ENCODE assay signal across 10 mouse cellular contexts in the genomic region with DNA sequence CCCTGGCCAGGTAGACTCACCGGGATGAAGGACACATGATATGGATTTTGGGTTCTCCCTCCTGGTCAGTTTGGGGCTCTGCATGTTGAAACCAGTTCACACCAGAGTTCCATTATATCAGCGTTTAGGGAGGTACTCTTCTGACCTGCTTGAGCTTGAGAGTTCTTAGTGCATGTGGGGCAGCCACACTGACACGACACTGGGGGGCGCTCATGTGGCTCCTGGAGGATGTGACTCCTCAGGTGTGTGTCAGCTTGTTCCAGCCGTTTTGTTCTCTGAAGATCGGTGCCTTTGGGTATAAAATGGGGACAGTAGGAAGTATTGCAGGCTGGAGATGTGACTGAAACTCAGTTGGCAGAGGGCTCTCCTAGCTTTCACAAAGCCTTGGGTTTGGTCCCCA. TPM values are rescaled to one million over a fixed set of nuclear protein-coding genes. Genes with fewer than 3 reads are reported as not detected.
DNase-seq lines count a peak whose midpoint lies in the region; ATAC-seq lines count a peak whose summit lies in the region.
"Had no signal": no experiment of that assay in that cellular context is flagged by ENCODE, and none has a peak within 500 bp of the region (broad histone marks: within the 10 kb centered on the region; RNA-seq: fewer than 3 reads in every experiment).

No protein-coding gene starts in this region.

- H3K27ac ChIP-seq in forebrain, embryonic 14.5 days (ENCODE audit: low read depth, low read length), result no peak overlapping the region
- H3K27ac ChIP-seq: macrophage had no signal

- no peaks in the 10 kb centered on the region for H3K36me3 ChIP-seq in forebrain, embryonic 14.5 days (ENCODE audit: control insufficient read depth, insufficient read depth, low read length)

- no peak overlapping the region for H3K4me2 ChIP-seq in forebrain, embryonic 14.5 days (ENCODE audit: low read length)

- H3K27me3 ChIP-seq in forebrain, embryonic 14.5 days (replicated peaks; ENCODE audit: control insufficient read depth, insufficient read depth, low read length), result no peaks in the 10 kb centered on the region

- peak; percentile 67; the same call in 1 of the 2 replicates for ATAC-seq in erythroid progenitor cell, adult 5-6 weeks (replicated peaks; ENCODE audit: low FRiP score, poor library complexity, severe bottlenecking)
- no peak for ATAC-seq in forebrain, embryonic 14.5 days

- no peak overlapping the region for H3K4me3 ChIP-seq in forebrain, embryonic 14.5 days (ENCODE audit: low read depth, low read length)

- H3K9ac ChIP-seq in forebrain, embryonic 14.5 days (ENCODE audit: low read length), result no peak overlapping the region

- H3K9me3 ChIP-seq in forebrain, embryonic 14.5 days (replicated peaks; ENCODE audit: control insufficient read depth, low read length), result no peaks in the 10 kb centered on the region

- 33% methylated on average over 6 of the region's 6 CpGs for WGBS in forebrain, embryonic 14.5 days

- peak; percentile 28 for DNase-seq in cerebellum, adult 11 months
- no peak for DNase-seq in cerebellum, postnatal 4 days (ENCODE audit: low spot score in 2 of 2)
- DNase-seq in right cerebral cortex, postnatal 4 days, result peak; percentile 8
- DNase-seq in right cerebral cortex, postnatal 10 days (ENCODE audit: low spot score in 2 of 2), result no peak
- peak; percentile 72 for DNase-seq in lung, postnatal 36 days
- DNase-seq in forebrain, embryonic 14.5 days (ENCODE audit: low spot score), result no peak
- DNase-seq in ovary, postnatal 14 days (ENCODE audit: low spot score), result no peak

- no peaks in the 10 kb centered on the region for H3K4me1 ChIP-seq in forebrain, embryonic 14.5 days (ENCODE audit: control insufficient read depth, insufficient read depth, low read length)

RNA-seq across cellular contexts. Expression of gene Cryba1, which starts 18.9 kb away (rescaled TPM):
- total RNA-seq in erythroid progenitor cell, adult 5-6 weeks (2015; ENCODE audit: low replicate concordance), result not detected in 2 replicates
- not detected in 2 replicates for total RNA-seq in erythroid progenitor cell, adult 5-6 weeks (2017; ENCODE audit: low replicate concordance)
- polyA plus RNA-seq in forebrain, embryonic 14.5 days (2014; fragmentation: Nextera tagmentation; extraction: Ambion mirVana), result 0.40 and 1.0 TPM in 2 replicates
- polyA plus RNA-seq: macrophage; stomach, embryonic 16.5 days had no signal

RNA-seq across cellular contexts. Expression of gene Myo18a, which starts 19.1 kb away (rescaled TPM):
- 8.8 and 12.6 TPM in 2 replicates for total RNA-seq in erythroid progenitor cell, adult 5-6 weeks (2015; ENCODE audit: low replicate concordance)
- 24.8 and 48.5 TPM in 2 replicates for total RNA-seq in erythroid progenitor cell, adult 5-6 weeks (2017; ENCODE audit: low replicate concordance)
- 30.0 and 37.1 TPM in 2 replicates for polyA plus RNA-seq in forebrain, embryonic 14.5 days (2014; fragmentation: Nextera tagmentation; extraction: Ambion mirVana)

RNA-seq across cellular contexts. Expression of gene Gm10277, which starts 43.6 kb away (rescaled TPM):
- not detected in 2 replicates for total RNA-seq in erythroid progenitor cell, adult 5-6 weeks (2015; ENCODE audit: low replicate concordance)
- not detected in 2 replicates for total RNA-seq in erythroid progenitor cell, adult 5-6 weeks (2017; ENCODE audit: low replicate concordance)
- 0.55 and 0.85 TPM in 2 replicates for polyA plus RNA-seq in forebrain, embryonic 14.5 days (2014; fragmentation: Nextera tagmentation; extraction: Ambion mirVana)
- polyA plus RNA-seq: macrophage had no signal

RNA-seq across cellular contexts. Expression of gene Nufip2, which starts 58.0 kb away (rescaled TPM):
- 21.6 and 37.3 TPM in 2 replicates for total RNA-seq in erythroid progenitor cell, adult 5-6 weeks (2015; ENCODE audit: low replicate concordance)
- 30.0 and 42.2 TPM in 2 replicates for total RNA-seq in erythroid progenitor cell, adult 5-6 weeks (2017; ENCODE audit: low replicate concordance)
- 3.5 and 6.0 TPM in 2 replicates for polyA plus RNA-seq in forebrain, embryonic 14.5 days (2014; fragmentation: Nextera tagmentation; extraction: Ambion mirVana)

Comparison
In these comparisons a context has a peak if more than half of its experiments do, and no peak if none do; other contexts are left out.
1. DNase-seq: peak in cerebellum, adult 11 months (single experiment), right cerebral cortex, postnatal 4 days (single experiment) and lung, postnatal 36 days (single experiment); none in cerebellum, postnatal 4 days (0 of 2), right cerebral cortex, postnatal 10 days (0 of 2), forebrain, embryonic 14.5 days (single experiment) and ovary, postnatal 14 days (single experiment).